Mouse (Mus musculus): ENCODE results near the gene Mri1.

DNA sequence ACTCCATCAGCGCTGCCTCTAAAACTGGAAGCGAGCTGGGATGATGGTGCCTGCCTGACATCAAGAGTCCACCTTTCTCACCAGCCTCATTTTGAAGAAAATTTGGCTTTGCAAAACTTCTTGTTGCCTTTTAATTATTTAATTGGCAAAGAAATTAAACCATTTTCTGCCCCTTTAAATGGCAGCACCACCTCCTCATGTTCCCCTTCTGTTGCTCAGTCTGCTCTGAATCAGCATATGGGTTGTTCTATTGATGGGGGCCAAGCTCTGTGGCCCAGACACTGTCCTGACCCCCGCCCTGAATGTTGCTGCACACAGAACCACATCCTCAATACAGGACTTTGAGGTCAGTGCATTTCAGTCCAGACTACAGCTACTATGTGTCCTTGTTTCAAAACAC lies 16.8 kb upstream of the Mri1 start:
- no peak for TF ChIP-seq CTCF (IDR thresholded peaks at IDR 0.05; ENCODE audit: extremely low read depth, insufficient read depth, insufficient read length, insufficient replicate concordance)
- no peak for TF ChIP-seq POLR2A (IDR thresholded peaks at IDR 0.05; ENCODE audit: low read depth, low read length)
